Mouse (Mus musculus): ENCODE data around the gene Cfap74. TPM values are rescaled to one million over a fixed set of nuclear protein-coding genes. Genes with fewer than 3 reads are reported as not detected.
A peak's percentile ranks its signal among the peaks of the same experiment; 100 is the strongest.
"Not testable (repeated sequence)": the region's sequence is repeated elsewhere in the genome, so short reads cannot be mapped to it uniquely, and the experiment has no call there.

Cfap74 gene
- total and polyA plus RNA-seq, 2 experiments from 2014 or later, result 5.2 to 5.7 TPM

- WGBS, result 47% methylated on average over 1 of the region's 1 CpGs
- no peak overlapping the region for H3K27ac ChIP-seq
- ATAC-seq (no peak), DNase-seq (ENCODE audit: low spot score) (no peak)
- H3K4me1 ChIP-seq (ENCODE audit: insufficient read depth, low read length), result peaks cover 3% of the 10 kb centered on the region; the same call in 1 of the 2 replicates
- H3K4me3 ChIP-seq (ENCODE audit: low read length), result no peak overlapping the region
- H3K4me2 ChIP-seq (ENCODE audit: low read depth, low read length), result no peak overlapping the region
- H3K9me3 ChIP-seq (ENCODE audit: low read length), result no peaks in the 10 kb centered on the region
- no peak for TF ChIP-seq CTCF (IDR thresholded peaks at IDR 0.05; ENCODE audit: low read depth)
- H3K9ac ChIP-seq (replicated peaks; ENCODE audit: low read length), result no peak overlapping the region
- H3K36me3 ChIP-seq (ENCODE audit: insufficient read depth, low read length), result no peaks in the 10 kb centered on the region
- H3K27me3 ChIP-seq (ENCODE audit: insufficient read depth, low read length), result peaks cover 14% of the 10 kb centered on the region; the same call in 1 of the 2 replicates
These were observed 6.5 kb upstream of the Cfap74 start for GRCm38 (mm10) chr4:155402489-155402888.

- H3K9me3 ChIP-seq (ENCODE audit: low read length), result no peaks in the 10 kb centered on the region
- no peaks in the 10 kb centered on the region for H3K36me3 ChIP-seq (ENCODE audit: insufficient read depth, low read length)
- 2% methylated on average over 8 of the region's 8 CpGs for whole genome bisulfite sequencing
- H3K27ac ChIP-seq, result no peak overlapping the region
- 0 out of 2 replicates have a peak overlapping the region, but pooled peaks have one; percentile 46 for H3K9ac ChIP-seq (replicated peaks; ENCODE audit: low read length)
- peak overlapping the region; percentile 90 for H3K4me2 ChIP-seq (ENCODE audit: low read depth, low read length)
- DNase-seq (ENCODE audit: low spot score) (no peak), ATAC-seq (peak; percentile 68)
- TF ChIP-seq CTCF (IDR thresholded peaks at IDR 0.05; ENCODE audit: low read depth), result peak; percentile 68
- H3K4me3 ChIP-seq (ENCODE audit: low read length), result peak overlapping the region; percentile 54
- H3K4me1 ChIP-seq (ENCODE audit: insufficient read depth, low read length), result no peaks in the 10 kb centered on the region
- H3K27me3 ChIP-seq (ENCODE audit: insufficient read depth, low read length), result no peaks in the 10 kb centered on the region
These were observed 314 bp upstream of the Cfap74 start for GRCm38 (mm10) chr4:155408695-155409057.

- Histone ChIP-seq H3K27ac (no peak overlapping the region), H3K4me2 (ENCODE audit: low read depth, low read length) (no peak overlapping the region), H3K27me3 (ENCODE audit: insufficient read depth, low read length) (no peaks in the 10 kb centered on the region), H3K4me1 (ENCODE audit: insufficient read depth, low read length) (no peaks in the 10 kb centered on the region), H3K9ac (replicated peaks; ENCODE audit: low read length) (no peak overlapping the region), H3K9me3 (ENCODE audit: low read length) (no peaks in the 10 kb centered on the region), H3K36me3 (ENCODE audit: insufficient read depth, low read length) (no peaks in the 10 kb centered on the region), H3K4me3 (ENCODE audit: low read length) (no peak overlapping the region)
- no peak for ATAC-seq
- DNase-seq (ENCODE audit: low spot score), result no peak
- no peak for TF ChIP-seq CTCF (IDR thresholded peaks at IDR 0.05; ENCODE audit: low read depth)
- WGBS, result 95% methylated on average over 6 of the region's 6 CpGs
These were observed 3.1 kb downstream of the Cfap74 start for GRCm38 (mm10) chr4:155412124-155412523.

- WGBS, result 89% methylated on average over 11 of the region's 11 CpGs
- Histone ChIP-seq H3K27ac (no peak overlapping the region), H3K36me3 (ENCODE audit: insufficient read depth, low read length) (no peaks in the 10 kb centered on the region), H3K9me3 (ENCODE audit: low read length) (no peaks in the 10 kb centered on the region), H3K4me1 (ENCODE audit: insufficient read depth, low read length) (no peaks in the 10 kb centered on the region), H3K9ac (replicated peaks; ENCODE audit: low read length) (no peak overlapping the region), H3K27me3 (ENCODE audit: insufficient read depth, low read length) (no peaks in the 10 kb centered on the region), H3K4me2 (ENCODE audit: low read depth, low read length) (no peak overlapping the region), H3K4me3 (ENCODE audit: low read length) (no peak overlapping the region)
- TF ChIP-seq CTCF (IDR thresholded peaks at IDR 0.05; ENCODE audit: low read depth), result no peak
- no peak for ATAC-seq
- DNase-seq (ENCODE audit: low spot score), result no peak
These were observed 4.8 kb downstream of the Cfap74 start for GRCm38 (mm10) chr4:155413641-155414335.

- H3K4me1 ChIP-seq (ENCODE audit: insufficient read depth, low read length), result no peaks in the 10 kb centered on the region
- H3K27ac ChIP-seq, result no peak overlapping the region
- DNase-seq (ENCODE audit: low spot score), result no peak
- no peaks in the 10 kb centered on the region for H3K9me3 ChIP-seq (ENCODE audit: low read length)
- no peak overlapping the region for H3K4me2 ChIP-seq (ENCODE audit: low read depth, low read length)
- no peak overlapping the region for H3K4me3 ChIP-seq (ENCODE audit: low read length)
- WGBS, result 86% methylated on average over 9 of the region's 9 CpGs
- H3K27me3 ChIP-seq (ENCODE audit: insufficient read depth, low read length), result no peaks in the 10 kb centered on the region
- TF ChIP-seq CTCF (IDR thresholded peaks at IDR 0.05; ENCODE audit: low read depth), result no peak
- ATAC-seq, result no peak
- H3K9ac ChIP-seq (replicated peaks; ENCODE audit: low read length), result no peak overlapping the region
- no peaks in the 10 kb centered on the region for H3K36me3 ChIP-seq (ENCODE audit: insufficient read depth, low read length)
These were observed 5.8 kb downstream of the Cfap74 start for GRCm38 (mm10) chr4:155414656-155415235.

GRCm38 (mm10) chr4:155420137-155420536 lies 11.1 kb downstream of the Cfap74 start:
- ATAC-seq, result no peak
- Histone ChIP-seq H3K9ac (replicated peaks; ENCODE audit: low read length) (no peak overlapping the region), H3K27ac (no peak overlapping the region), H3K4me3 (ENCODE audit: low read length) (no peak overlapping the region), H3K4me1 (ENCODE audit: insufficient read depth, low read length) (no peaks in the 10 kb centered on the region), H3K9me3 (ENCODE audit: low read length) (no peaks in the 10 kb centered on the region), H3K4me2 (ENCODE audit: low read depth, low read length) (no peak overlapping the region), H3K27me3 (ENCODE audit: insufficient read depth, low read length) (no peaks in the 10 kb centered on the region), H3K36me3 (ENCODE audit: insufficient read depth, low read length) (no peaks in the 10 kb centered on the region; the same call in 1 of the 2 replicates)
- 57% methylated on average over 3 of the region's 3 CpGs for WGBS
- no peak for TF ChIP-seq CTCF (IDR thresholded peaks at IDR 0.05; ENCODE audit: low read depth)
- DNase-seq (ENCODE audit: low spot score), result no peak

GRCm38 (mm10) chr4:155421412-155422370 lies 12.7 kb downstream of the Cfap74 start:
- not testable (repeated sequence) for H3K27me3 ChIP-seq (ENCODE audit: insufficient read depth, low read length); H3K4me1 ChIP-seq (ENCODE audit: insufficient read depth, low read length); H3K4me3 ChIP-seq (ENCODE audit: low read length); DNase-seq (ENCODE audit: low spot score); H3K4me2 ChIP-seq (ENCODE audit: low read depth, low read length); ATAC-seq; H3K9me3 ChIP-seq (ENCODE audit: low read length); H3K27ac ChIP-seq; H3K36me3 ChIP-seq (ENCODE audit: insufficient read depth, low read length); H3K9ac ChIP-seq (replicated peaks; ENCODE audit: low read length)
- WGBS, result 88% methylated on average over 21 of the region's 30 CpGs

All from hindbrain, postnatal 0 days (tissue).